Mouse (Mus musculus) ES-E14 (cell line): Measurements from ENCODE around the gene Pdia4.

Experiments used
- CHD2 ChIP-seq: IDR thresholded peaks from 2 replicates; pipeline ENCODE4 v1.6.1; 2014; ENCODE audit warnings: mild to moderate bottlenecking, low read depth, low read length, inconsistent platforms
- HCFC1 ChIP-seq: IDR thresholded peaks from 2 replicates; pipeline ENCODE4 v1.6.1; 2012; ENCODE audit warnings: low read length, inconsistent platforms, borderline replicate concordance; ENCODE audit not compliant: insufficient read depth
- MAFK ChIP-seq: IDR thresholded peaks from 2 replicates; pipeline ENCODE4 v1.6.1; 2014; ENCODE audit warnings: mild to moderate bottlenecking, low read depth, low read length, inconsistent platforms; ENCODE audit not compliant: insufficient read depth

GRCm38 (mm10) chr6:47832220-47832619, 19.0 kb upstream of the Pdia4 start:
- TF ChIP-seq CHD2 (no peak), MAFK (no peak), HCFC1 (no peak)
